Mouse (Mus musculus): ENCODE data around the gene Cd72. TPM values are rescaled to one million over a fixed set of nuclear protein-coding genes. Genes with fewer than 3 reads are reported as not detected.

The Cd72 gene
- not detected in 2 replicates for polyA plus RNA-seq (2012)

- no peak for TF ChIP-seq GATA1 (IDR thresholded peaks at IDR 0.05; ENCODE audit: low read length)
Measured at GRCm38 (mm10) chr4:43454041-43454836, at the start of gene Cd72. TSS of gene Cd72 (minus strand) at chr4:43454628.

- no peak for TF ChIP-seq GATA1 (IDR thresholded peaks at IDR 0.05; ENCODE audit: low read length)
Measured at GRCm38 (mm10) chr4:43503506-43503905, 49.1 kb upstream of the Cd72 start.

DNA sequence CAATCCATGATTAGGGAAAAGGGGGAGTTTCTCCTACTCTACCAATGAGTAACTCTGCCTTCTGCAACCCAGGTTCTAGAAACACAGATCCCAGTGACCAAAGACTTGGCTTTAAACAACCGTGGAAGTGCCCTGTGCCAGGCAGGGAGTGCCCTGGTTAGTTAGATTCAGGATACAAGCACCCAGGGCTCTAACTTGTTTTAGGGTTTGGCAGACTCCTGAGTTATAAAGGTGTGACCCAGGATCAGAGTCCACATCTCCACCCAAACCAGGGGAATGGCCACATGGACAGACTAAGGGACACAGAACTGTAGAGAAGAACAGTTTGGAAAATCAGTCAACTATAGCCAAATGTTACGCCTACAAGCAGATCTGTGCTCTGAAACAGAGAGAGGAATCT is 48.6 kb upstream of the Cd72 start:
- no peak for TF ChIP-seq GATA1 (IDR thresholded peaks at IDR 0.05; ENCODE audit: low read length)

DNA sequence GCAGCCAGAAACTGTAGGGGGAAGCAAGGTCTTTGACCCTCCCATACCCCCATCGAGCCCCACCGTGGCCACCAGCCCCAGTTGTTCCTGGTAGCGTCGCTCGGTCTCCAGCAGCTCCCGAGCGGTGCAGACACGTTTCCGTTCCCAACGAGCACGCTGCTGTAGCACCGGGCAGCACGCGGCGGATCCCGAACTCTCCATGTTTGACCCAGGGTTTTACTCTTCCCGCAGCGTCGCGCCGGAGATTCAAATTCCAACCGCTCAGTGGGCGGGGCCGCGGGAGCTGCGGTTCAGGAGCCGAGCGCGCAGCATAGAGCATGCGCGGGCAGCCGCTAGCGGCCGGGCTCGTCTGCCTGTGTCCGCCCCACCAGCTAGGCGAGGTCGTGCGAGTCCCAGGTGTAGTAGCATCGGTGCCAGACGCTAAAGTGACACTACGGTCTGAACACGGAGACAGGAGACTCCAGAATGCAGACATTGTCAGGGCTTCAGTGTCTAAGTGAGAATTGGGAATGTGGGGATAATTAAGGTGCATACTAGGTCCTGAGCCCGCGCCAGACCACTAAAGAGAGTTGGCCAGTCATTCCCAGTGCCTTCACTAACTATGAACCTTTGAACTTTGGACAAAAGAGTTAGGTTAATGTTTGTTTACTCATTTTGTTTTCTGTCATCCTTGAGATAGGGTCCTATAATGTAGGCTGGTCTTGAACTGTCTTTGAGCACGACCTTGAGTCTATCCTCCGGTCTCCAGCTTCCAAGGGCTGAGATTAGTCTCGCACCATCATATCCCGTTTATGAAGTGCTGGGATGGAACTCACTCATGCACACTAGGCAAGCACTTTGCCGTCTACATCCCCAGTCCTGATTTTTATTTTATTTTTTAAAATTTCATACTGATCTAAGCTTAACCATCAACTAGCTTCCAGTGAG is 45.2 kb upstream of the Cd72 start, which contains the start of gene Arhgef39:
Gene Arhgef39 (minus strand): TSS at position 289 of the 927 bp plus-strand sequence.
- no peak for TF ChIP-seq GATA1 (IDR thresholded peaks at IDR 0.05; ENCODE audit: low read length)

- TF ChIP-seq GATA1 (IDR thresholded peaks at IDR 0.05; ENCODE audit: low read length) = no peak
Measured at GRCm38 (mm10) chr4:43498983-43499382, 44.6 kb upstream of the Cd72 start.

DNA sequence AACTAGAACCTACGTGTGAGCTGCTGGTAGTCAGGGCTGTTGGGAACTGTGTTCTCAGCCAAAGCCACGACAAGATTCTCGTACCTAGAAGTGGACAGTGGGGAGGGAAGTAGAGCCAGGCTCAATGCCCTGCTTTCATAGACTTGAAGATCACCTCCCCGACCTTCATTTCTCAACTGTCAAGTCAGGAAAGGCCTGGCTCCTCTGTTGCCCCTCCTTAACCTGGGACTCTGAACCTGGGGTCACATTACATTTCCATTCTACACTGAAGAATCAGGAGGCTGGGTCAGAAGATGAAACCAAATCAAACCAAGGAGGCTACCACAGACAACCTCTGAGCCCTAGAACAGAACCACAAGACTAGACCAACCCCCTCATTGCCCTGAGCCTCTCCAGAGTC is 43.5 kb upstream of the Cd72 start:
- TF ChIP-seq GATA1 (IDR thresholded peaks at IDR 0.05; ENCODE audit: low read length) = no peak

- no peak for TF ChIP-seq GATA1 (IDR thresholded peaks at IDR 0.05; ENCODE audit: low read length)
Measured at GRCm38 (mm10) chr4:43497405-43497804, 43.0 kb upstream of the Cd72 start.

GRCm38 (mm10) chr4:43496587-43496986 is 42.2 kb upstream of the Cd72 start:
- TF ChIP-seq GATA1 (IDR thresholded peaks at IDR 0.05; ENCODE audit: low read length) = no peak

DNA sequence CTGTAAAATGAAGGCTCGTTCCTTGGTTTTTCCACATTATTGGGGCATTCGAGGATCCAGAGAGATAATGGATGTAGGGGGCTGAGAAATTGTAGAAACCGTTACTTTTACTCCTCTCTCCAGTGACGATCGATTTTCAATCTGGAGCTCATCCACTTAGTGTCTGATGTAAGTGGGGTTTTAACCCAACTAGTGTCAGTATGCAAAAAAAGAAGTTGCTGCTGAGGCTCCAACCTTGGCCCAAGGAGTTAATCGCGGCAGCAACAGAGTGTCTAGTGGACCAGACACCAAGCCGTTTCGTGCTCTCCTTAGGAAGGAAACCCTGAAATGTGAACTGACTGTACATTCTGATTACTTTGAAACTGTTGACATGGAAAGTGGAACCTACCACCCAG is 39.4 kb upstream of the Cd72 start:
- no peak for TF ChIP-seq GATA1 (IDR thresholded peaks at IDR 0.05; ENCODE audit: low read length)

DNA sequence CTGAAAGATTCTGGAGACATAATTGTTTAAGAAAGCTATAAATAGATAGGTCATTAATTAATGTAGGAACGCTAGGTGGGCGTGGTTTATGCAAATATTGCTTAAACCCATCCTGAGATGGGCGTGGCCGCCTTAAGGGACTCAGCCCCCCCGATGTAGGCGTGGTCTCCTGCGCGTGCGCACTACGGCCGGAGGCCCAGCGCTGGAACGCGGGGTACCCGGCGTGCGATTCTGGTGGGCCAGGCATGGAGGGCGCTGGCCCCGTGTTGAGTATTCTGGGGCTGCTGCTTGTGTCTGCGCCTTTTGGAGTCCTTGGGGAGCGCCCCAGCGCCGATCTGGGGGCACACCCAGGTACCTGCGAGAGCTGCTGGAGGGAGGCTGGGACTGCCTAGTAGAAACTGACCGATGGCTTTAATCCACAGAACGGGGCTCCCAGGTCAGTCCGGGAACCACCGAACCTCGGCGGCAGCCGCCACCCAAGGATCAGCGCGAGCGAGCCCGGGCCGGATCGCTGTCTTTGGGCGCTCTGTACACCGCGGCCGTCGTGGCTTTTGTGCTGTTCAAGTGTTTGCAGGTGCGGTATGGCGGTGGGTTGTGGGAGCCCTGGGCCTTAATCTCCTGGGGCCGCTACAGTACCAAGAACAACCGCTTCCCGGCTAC is 38.9 kb upstream of the Cd72 start:
- TF ChIP-seq GATA1 (IDR thresholded peaks at IDR 0.05; ENCODE audit: low read length) = no peak

- no peak for TF ChIP-seq GATA1 (IDR thresholded peaks at IDR 0.05; ENCODE audit: low read length)
Measured at GRCm38 (mm10) chr4:43492821-43493185, 38.4 kb upstream of the Cd72 start, which contains the start of gene Ccdc107. TSS of gene Ccdc107 (plus strand) at chr4:43492900.

GRCm38 (mm10) chr4:43492101-43492820 is 37.8 kb upstream of the Cd72 start:
- TF ChIP-seq GATA1 (IDR thresholded peaks at IDR 0.05; ENCODE audit: low read length) = no peak

DNA sequence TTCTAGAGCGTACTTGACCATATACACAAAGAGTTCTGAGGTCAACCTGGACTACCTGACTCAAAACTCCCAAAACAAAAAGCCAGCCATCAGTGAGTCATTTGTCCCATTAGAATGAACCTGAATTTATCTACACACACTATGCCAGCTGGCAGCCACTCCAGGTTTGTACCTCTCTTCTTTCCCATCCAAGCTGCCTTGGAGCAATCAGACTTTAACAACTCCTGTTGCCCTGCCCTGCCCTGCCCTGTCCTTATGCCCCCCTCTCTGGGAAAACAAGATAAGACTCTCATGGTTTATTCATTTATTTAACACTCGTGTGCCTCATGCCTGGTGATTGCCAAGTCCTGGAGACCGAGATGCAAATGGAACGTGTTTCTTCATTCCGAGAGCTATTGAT is 36.4 kb upstream of the Cd72 start:
- no peak for TF ChIP-seq GATA1 (IDR thresholded peaks at IDR 0.05; ENCODE audit: low read length)

GRCm38 (mm10) chr4:43489611-43490010 is 35.2 kb upstream of the Cd72 start:
- no peak for TF ChIP-seq GATA1 (IDR thresholded peaks at IDR 0.05; ENCODE audit: low read length)

DNA sequence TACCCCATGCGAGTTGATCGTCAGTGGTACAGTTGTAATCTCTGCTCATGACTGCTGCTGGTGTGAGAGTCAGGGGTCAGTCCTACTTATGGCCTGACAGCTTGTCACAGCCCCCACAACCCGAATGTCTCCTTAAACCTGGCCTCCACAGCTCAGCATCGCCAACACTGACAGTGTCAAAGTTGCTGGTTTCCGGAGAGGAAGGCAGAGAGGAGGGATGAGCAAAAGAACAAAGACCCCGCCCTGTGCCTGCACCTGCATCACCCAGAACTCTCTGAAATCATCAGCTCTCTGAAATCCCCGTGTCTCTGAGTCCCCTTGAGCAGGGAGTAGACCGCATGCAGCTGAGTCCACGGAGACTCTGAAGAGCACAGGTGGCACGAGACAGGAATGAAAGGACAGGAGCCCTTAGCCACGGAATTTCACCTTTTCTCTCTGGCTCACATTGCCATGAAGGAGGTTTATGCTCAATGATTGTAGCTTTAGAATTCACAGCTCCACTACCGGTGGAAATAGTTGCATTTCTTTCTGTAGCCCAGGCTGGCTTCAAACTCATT is 29.2 kb upstream of the Cd72 start, which contains the start of gene Sit1:
Gene Sit1 (minus strand): TSS at position 200 of the 557 bp plus-strand sequence.
- no peak for TF ChIP-seq GATA1 (IDR thresholded peaks at IDR 0.05; ENCODE audit: low read length)

All from G1E-ER4 (cell line).